Mouse (Mus musculus) heart, adult 2 months (tissue): ENCODE results near the gene Hbb-bt.

Experiments
- CTCF ChIP-seq: fragments of 200-600 bp; IDR thresholded peaks from 2 replicates; pipeline ENCODE4 v1.8.1; 2022; ENCODE audit warnings: antibody characterized with exemption, mild to moderate bottlenecking, moderate library complexity
- POLR2A ChIP-seq: fragments of 200-500 bp; IDR thresholded peaks from 2 replicates; pipeline ENCODE4 v1.6.1; 2011; ENCODE audit warnings: mild to moderate bottlenecking, low read depth, low read length, control low read depth; ENCODE audit not compliant: insufficient read depth

DNA sequence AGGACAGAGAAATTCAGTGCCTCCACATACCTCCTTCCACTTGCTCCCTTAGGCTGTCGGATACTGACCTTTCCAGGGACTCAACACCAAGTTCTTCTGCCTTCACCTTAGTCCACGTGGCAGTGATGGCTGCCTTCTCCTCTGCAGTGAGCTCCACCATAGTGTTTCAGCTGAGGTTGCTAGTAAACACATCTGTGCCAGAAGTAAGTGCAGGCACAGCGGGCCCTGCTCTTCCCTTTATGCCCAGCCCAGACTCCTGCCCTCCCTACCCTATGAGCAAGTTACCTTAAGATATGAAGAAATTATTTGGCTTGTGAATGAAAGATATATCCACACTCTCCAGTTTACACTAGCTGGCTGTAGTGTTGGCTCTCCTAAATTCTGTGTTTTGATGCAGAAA, 26.5 kb upstream of the Hbb-bt start, which contains the start of gene Hbb-bh2:
- TF ChIP-seq CTCF, result no peak
- TF ChIP-seq POLR2A, result no peak
